Mouse (Mus musculus): ENCODE data around the gene Erp29. TPM values are rescaled to one million over a fixed set of nuclear protein-coding genes. Genes with fewer than 3 reads are reported as not detected.

The Erp29 gene
- polyA plus RNA-seq (2012; rRNA removed; ENCODE audit: low replicate concordance): 57.6 and 60.9 TPM in 2 replicates

DNA sequence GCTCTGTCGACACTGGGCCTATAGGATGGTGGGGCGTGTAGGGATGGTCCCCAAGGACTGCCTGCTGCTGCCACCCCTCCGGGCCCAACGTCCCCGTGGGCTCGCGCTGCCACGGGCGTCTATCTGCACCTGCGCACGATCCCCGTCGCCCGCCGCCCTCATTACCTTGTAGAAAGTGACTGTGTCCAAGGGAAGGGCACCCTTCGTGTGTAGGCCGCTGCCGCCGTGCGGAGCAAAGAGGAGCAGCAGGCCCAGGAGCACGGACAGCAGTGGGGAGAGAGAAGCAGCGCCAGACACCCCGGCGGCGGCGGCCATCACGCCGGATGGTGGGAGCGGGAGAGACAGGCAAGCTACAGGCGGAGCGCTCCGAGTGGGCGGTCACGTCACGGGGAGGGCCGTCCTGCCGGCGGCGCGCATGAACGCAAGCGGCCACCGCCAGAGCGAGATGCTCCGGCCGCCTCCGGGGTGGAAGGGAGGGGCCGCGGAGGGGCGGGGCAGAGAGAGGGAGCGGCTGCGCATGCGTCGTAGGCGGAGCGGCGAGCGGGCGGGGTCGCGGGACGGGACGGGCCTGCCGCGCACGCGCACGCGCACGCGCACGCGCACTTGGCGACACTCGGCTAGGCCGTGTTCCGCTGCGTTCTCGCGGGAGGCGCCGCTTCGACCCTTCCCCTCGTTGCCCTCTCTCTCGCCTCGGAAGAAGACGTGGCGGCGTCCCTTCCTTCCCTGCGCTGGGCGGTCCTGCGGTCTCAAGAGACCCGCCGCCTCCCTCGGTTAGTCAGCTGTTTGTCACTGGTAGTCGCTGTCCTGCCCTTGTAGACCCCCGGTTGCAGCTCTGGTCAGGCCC, at the start of gene Erp29:
Erp29 (minus strand) TSS at position 481 of the 844 bp plus-strand sequence.

DNA sequence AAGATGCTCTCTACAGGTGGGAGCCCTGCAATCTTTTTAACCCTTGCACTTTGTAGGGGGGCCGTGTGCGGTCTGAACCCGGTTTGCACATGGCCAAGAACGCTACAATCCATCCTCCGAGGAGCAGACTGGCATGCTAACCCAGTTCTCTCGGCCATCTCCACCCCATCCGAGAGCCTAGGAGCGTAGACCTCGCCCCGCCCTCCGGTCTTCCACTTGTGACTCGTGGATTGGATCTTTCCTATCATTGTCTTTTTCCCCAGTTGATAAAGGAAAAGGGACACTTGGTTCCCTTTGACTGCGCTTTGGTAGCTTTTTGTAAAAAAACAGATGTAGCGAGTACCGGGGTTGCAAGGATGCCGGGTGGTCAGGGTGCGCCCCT, 671 bp downstream of the Erp29 start, which contains the start of gene Tmem116:
Tmem116 (plus strand) TSS at position 250 of the 382 bp plus-strand sequence.

DNA sequence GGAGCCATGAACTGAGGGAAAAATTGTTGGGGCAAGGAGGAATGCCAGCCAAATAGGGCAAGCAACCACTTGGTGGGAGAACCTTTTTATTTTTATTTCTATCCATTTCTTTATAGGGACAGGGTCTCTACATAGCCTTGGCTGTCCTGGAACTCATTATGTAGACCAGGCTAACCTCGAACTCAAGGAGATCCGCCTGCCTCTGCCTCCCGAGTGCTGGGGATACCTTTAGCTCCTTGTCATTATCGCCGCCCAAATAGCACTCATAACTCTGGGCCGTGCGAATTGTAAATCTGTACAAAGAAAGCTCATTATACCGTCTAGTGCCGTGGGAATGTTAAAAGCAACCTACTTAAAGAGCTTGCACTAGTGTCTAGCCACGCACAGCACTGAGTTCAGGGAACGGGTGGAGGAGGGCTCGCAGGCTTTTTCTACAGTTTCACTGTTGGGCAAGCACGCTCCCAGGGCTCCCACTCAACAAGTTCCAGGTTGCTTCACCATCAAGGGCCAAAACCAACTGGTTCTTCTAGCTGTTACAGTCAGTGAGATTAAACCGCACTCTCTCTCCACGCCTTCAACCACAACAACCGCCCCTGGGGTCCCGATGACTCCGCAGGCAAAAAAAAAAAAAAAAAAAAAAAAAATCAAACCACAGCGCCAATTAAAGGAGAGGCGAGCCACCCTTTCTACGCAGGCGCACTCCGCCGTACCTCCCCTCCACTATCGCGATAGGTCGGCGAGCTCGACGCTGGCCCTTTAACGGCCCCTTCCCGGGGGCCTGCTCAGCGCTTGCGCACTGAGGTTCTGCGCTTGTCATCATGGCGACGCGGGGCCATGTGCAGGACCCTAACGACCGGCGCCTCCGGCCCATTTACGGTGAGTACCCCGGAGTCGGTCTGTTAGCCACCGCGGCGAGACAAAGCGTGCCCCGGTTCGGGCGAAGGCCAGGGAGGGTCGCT, 54.8 kb downstream of the Erp29 start, which contains the start of gene Naa25:
Naa25 (plus strand) TSS at position 750 of the 959 bp plus-strand sequence.

DNA sequence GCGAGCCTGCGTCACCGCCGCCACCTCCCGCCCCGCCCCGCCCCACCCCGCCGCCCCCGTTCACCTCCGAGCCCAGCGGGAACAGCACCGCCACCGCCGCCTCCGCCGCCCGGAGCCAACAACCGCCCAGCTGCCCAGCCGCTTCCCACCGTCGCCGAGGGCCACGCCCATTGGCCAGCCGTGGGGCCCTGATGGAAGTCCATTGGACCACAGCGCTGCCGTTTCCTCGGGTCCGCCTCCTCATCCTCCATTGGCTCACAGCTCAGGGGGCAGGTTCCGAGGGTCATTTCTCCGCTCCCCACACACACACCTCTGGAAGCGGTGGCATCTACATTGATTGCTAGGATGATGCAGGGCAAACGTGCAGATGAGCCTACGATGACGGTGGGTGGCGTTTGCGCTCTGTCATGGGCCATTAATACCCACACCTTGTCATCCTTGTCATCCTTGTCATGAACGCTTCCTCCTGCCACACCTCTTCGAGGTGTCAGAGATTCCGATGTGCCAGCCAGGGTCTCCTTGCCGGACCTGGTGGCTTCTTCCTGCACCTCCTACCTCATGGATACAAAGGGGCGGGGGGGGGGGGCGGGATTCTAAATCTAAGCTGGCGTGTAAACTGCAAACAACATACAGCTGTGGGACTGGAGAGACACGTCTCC, 66.7 kb downstream of the Erp29 start, which contains the start of gene Trafd1:
Trafd1 (minus strand) TSS at position 172 of the 659 bp plus-strand sequence.

Other genes starting within 250 kb of the Erp29 start
- 271 and 507 TPM in 2 replicates for gene Rpl6, start 248.0 kb downstream of the Erp29 start, polyA plus RNA-seq (2012; rRNA removed; ENCODE audit: low replicate concordance)
- gene Hectd4, start 232.3 kb downstream of the Erp29 start, polyA plus RNA-seq (2012; rRNA removed; ENCODE audit: low replicate concordance): 17.0 and 17.2 TPM in 2 replicates
- gene Trafd1, start 66.9 kb downstream of the Erp29 start, polyA plus RNA-seq (2012; rRNA removed; ENCODE audit: low replicate concordance): 99.1 and 169 TPM in 2 replicates
- gene Naa25, start 54.6 kb downstream of the Erp29 start, polyA plus RNA-seq (2012; rRNA removed; ENCODE audit: low replicate concordance): 8.0 and 18.1 TPM in 2 replicates
- 1.7 and 2.2 TPM in 2 replicates for gene Tmem116, start 613 bp downstream of the Erp29 start, polyA plus RNA-seq (2012; rRNA removed; ENCODE audit: low replicate concordance)
- gene Adam1b, start 50.9 kb upstream of the Erp29 start, polyA plus RNA-seq (2012; rRNA removed; ENCODE audit: low replicate concordance): not detected in 2 replicates
- gene Adam1a, start 93.0 kb upstream of the Erp29 start, polyA plus RNA-seq (2012; rRNA removed; ENCODE audit: low replicate concordance): 5.4 and 5.8 TPM in 2 replicates
- gene Gm42878, start 93.0 kb upstream of the Erp29 start, polyA plus RNA-seq (2012; rRNA removed; ENCODE audit: low replicate concordance): 0.20 and 0.35 TPM in 2 replicates
- 56.5 and 56.7 TPM in 2 replicates for gene Mapkapk5, start 93.4 kb upstream of the Erp29 start, polyA plus RNA-seq (2012; rRNA removed; ENCODE audit: low replicate concordance)
- 885 and 1,194 TPM in 2 replicates for gene Aldh2, start 141.3 kb upstream of the Erp29 start, polyA plus RNA-seq (2012; rRNA removed; ENCODE audit: low replicate concordance)
- 14.6 and 40.9 TPM in 2 replicates for gene Acad12, start 166.4 kb upstream of the Erp29 start, polyA plus RNA-seq (2012; rRNA removed; ENCODE audit: low replicate concordance)
- gene Acad10, start 208.0 kb upstream of the Erp29 start, polyA plus RNA-seq (2012; rRNA removed; ENCODE audit: low replicate concordance): 12.5 and 12.6 TPM in 2 replicates
- 25.7 and 28.2 TPM in 2 replicates for gene Brap, start 208.1 kb upstream of the Erp29 start, polyA plus RNA-seq (2012; rRNA removed; ENCODE audit: low replicate concordance)